Mouse (Mus musculus) lung, postnatal 0 days (tissue): ENCODE measurements around the gene Cd300lg.
A peak's percentile ranks its signal among the peaks of the same experiment; 100 is the strongest.

Experiments
- CTCF ChIP-seq: IDR thresholded peaks from 2 replicates; pipeline ENCODE4 v1.5.1; 2016; ENCODE audit warnings: antibody characterized with exemption, mild to moderate bottlenecking
- EP300 ChIP-seq: IDR thresholded peaks from 2 replicates; pipeline ENCODE4 v1.6.1; 2016; ENCODE audit warnings: antibody characterized with exemption, mild to moderate bottlenecking, control low read depth

DNA sequence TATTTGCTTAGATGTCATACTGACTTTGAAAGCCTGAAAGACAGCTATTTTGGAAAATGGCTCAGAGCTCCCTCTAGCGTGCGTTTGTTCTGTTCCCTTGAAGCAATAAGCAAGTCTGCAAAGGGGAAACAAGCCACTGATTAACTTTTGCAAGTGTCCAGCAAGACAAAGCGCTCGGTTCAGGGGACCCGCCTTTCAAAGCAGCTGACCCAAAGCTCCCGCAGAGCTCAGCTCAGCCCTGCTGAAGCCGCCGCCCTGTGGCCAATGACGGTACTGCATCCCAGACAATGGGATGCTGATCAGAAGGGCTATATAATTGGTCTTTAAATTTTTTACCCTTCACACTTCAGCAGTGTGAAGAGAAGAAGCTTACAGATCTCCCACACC is 1.2 kb upstream of the Cd300lg start:
- TF ChIP-seq CTCF, result peak; percentile 93
- peak; percentile 55 for TF ChIP-seq EP300
